Mouse (Mus musculus): ENCODE data around the gene Tmco4. TPM values are rescaled to one million over a fixed set of nuclear protein-coding genes. Genes with fewer than 3 reads are reported as not detected.

Gene Tmco4
- polyA plus RNA-seq, 1 experiment, result not detected

DNA sequence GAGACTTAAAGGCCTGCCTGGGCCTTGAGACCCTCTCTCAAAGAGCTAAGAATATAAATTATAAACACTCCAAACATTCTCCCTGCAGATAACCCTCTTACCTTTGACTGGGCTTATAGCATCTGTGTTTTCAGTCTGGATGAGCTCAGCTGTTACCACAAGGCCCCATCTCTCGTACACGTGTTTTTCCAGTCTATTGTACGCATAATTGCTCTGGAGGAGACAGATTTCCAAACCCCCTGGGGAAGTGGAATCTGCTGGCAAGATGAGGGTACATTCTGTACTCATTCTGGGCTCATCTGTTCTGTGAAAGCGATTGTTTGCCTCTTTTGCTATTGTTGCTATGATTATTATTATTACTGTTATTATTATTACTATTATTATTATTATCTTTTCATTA lies 46.3 kb downstream of the Tmco4 start:
- Histone ChIP-seq H3K4me1 (ENCODE audit: control insufficient read depth, insufficient read depth, low read length) (peaks cover 4% of the 10 kb centered on the region), H3K4me3 (ENCODE audit: insufficient read depth, low read depth, low read length) (no peak overlapping the region), H3K27ac (ENCODE audit: insufficient read depth, low read depth, low read length) (no peak overlapping the region)
- TF ChIP-seq CTCF (IDR thresholded peaks at IDR 0.05; ENCODE audit: insufficient read depth, low read depth, low read length) (no peak), POLR2A (IDR thresholded peaks at IDR 0.05; ENCODE audit: insufficient read depth, low read depth, low read length) (no peak)
- WGBS, result 41% methylated on average over 4 of the region's 4 CpGs

DNA sequence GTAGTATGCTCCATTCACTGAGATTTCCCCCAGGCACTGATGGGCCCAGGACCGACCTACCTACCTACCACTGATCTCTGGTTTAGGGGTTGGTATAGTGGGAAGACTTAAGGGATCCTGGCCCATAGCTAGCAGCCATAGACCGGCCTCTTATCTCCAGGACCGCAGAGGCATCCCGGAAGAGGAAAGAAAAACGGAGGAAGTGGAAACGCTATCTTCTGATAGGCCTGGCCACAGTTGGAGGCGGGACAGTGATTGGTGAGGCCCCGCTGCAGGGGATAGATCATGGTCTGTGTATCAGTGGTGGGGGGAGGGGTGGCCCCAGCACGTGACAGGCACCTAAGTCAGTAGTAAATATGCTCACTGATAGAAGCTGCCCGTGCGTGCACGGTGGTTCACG lies 46.7 kb downstream of the Tmco4 start:
- no peak for TF ChIP-seq POLR2A (IDR thresholded peaks at IDR 0.05; ENCODE audit: insufficient read depth, low read depth, low read length)
- no peak for TF ChIP-seq CTCF (IDR thresholded peaks at IDR 0.05; ENCODE audit: insufficient read depth, low read depth, low read length)
- no peak overlapping the region for H3K27ac ChIP-seq (ENCODE audit: insufficient read depth, low read depth, low read length)
- 0 out of 2 replicates have a peak, but pooled peaks cover 3% of the 10 kb centered on the region for H3K4me1 ChIP-seq (ENCODE audit: control insufficient read depth, insufficient read depth, low read length)
- WGBS, result 80% methylated on average over 13 of the region's 13 CpGs
- no peak overlapping the region for H3K4me3 ChIP-seq (ENCODE audit: insufficient read depth, low read depth, low read length)

GRCm38 (mm10) chr4:139020385-139020784 lies 47.7 kb downstream of the Tmco4 start:
- no peak overlapping the region for H3K4me3 ChIP-seq (ENCODE audit: insufficient read depth, low read depth, low read length)
- H3K4me1 ChIP-seq (ENCODE audit: control insufficient read depth, insufficient read depth, low read length), result 0 out of 2 replicates have a peak, but pooled peaks cover 3% of the 10 kb centered on the region
- TF ChIP-seq CTCF (IDR thresholded peaks at IDR 0.05; ENCODE audit: insufficient read depth, low read depth, low read length), result no peak
- H3K27ac ChIP-seq (ENCODE audit: insufficient read depth, low read depth, low read length), result no peak overlapping the region
- WGBS, result 55% methylated on average over 3 of the region's 3 CpGs

DNA sequence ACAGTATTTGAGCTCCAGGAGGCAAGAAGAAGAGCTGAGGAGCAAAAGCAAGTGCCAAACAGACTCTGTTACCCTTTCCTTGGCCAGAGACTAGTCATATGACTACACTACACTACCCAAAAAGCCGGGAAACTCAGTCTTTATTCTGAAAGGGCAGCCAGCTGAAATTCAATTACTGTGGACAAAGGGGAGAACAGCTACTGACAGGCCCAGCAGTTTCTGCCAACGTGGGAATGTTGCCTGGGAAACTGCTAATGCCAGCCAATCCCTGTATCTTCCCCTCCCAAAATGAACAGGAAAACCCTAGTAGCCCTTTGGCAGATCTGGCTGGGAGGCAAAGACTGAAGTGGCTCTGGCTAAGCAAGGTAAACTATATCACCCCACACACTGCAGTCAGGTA lies 51.7 kb downstream of the Tmco4 start:
- H3K4me1 ChIP-seq (ENCODE audit: control insufficient read depth, insufficient read depth, low read length), result 0 out of 2 replicates have a peak, but pooled peaks cover 3% of the 10 kb centered on the region
- no peak overlapping the region for H3K27ac ChIP-seq (ENCODE audit: insufficient read depth, low read depth, low read length)
- TF ChIP-seq CTCF (IDR thresholded peaks at IDR 0.05; ENCODE audit: insufficient read depth, low read depth, low read length) (no peak), POLR2A (IDR thresholded peaks at IDR 0.05; ENCODE audit: insufficient read depth, low read depth, low read length) (no peak)
- 17% methylated on average over 2 of the region's 2 CpGs for WGBS
- no peak overlapping the region for H3K4me3 ChIP-seq (ENCODE audit: insufficient read depth, low read depth, low read length)

DNA sequence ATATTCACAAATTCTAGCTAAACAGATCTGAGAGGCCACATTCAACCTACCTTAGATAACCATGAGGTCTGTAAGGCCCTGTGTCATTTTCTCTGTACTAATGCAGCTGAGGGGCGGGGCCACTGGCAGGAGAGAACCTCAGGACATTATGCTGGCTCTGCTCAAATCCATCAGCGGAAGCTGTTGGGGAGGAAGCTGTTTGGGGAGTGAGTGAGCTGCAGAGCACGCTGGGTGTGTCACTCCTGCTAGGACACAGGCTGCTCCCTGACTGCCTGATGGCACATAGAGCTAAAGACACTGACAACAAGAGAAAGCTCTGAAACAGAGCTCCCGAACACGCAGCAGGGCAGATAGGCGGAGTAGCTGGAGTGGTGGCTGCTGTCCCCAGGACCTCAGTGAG lies 58.0 kb downstream of the Tmco4 start:
- TF ChIP-seq CTCF (IDR thresholded peaks at IDR 0.05; ENCODE audit: insufficient read depth, low read depth, low read length) (no peak), POLR2A (IDR thresholded peaks at IDR 0.05; ENCODE audit: insufficient read depth, low read depth, low read length) (no peak)
- WGBS, result 87% methylated on average over 6 of the region's 6 CpGs
- H3K4me1 ChIP-seq (ENCODE audit: control insufficient read depth, insufficient read depth, low read length), result peaks cover 4% of the 10 kb centered on the region
- no peak overlapping the region for H3K27ac ChIP-seq (ENCODE audit: insufficient read depth, low read depth, low read length)
- H3K4me3 ChIP-seq (ENCODE audit: insufficient read depth, low read depth, low read length), result no peak overlapping the region

DNA sequence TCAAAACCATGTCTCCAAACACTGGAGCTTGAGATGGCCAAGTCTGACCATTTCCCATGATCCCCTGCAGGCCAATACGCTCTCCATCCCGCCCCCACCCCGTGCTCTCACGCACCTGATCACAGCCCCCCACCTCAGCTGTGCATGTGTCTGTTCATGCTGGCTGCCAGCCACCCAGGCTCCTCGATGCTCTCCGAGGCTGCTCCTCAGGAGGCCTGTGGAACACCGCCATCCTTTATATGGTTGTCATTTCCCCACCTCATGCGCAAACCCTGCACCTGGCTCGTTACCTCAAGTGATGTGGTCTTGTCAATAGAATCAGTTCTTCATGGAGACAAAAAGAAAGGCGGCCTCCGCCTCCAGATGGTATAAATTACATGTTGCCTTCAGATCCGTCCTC lies 59.8 kb downstream of the Tmco4 start:
- TF ChIP-seq POLR2A (IDR thresholded peaks at IDR 0.05; ENCODE audit: insufficient read depth, low read depth, low read length) (no peak), CTCF (IDR thresholded peaks at IDR 0.05; ENCODE audit: insufficient read depth, low read depth, low read length) (no peak)
- Histone ChIP-seq H3K4me1 (ENCODE audit: control insufficient read depth, insufficient read depth, low read length) (peaks cover 4% of the 10 kb centered on the region), H3K4me3 (ENCODE audit: insufficient read depth, low read depth, low read length) (no peak overlapping the region), H3K27ac (ENCODE audit: insufficient read depth, low read depth, low read length) (no peak overlapping the region)
- 66% methylated on average over 12 of the region's 12 CpGs for WGBS

GRCm38 (mm10) chr4:139033263-139034009 lies 60.7 kb downstream of the Tmco4 start:
- no peak overlapping the region for H3K27ac ChIP-seq (ENCODE audit: insufficient read depth, low read depth, low read length)
- 86% methylated on average over 11 of the region's 11 CpGs for WGBS
- H3K4me3 ChIP-seq (ENCODE audit: insufficient read depth, low read depth, low read length), result no peak overlapping the region
- no peak for TF ChIP-seq POLR2A (IDR thresholded peaks at IDR 0.05; ENCODE audit: insufficient read depth, low read depth, low read length)
- TF ChIP-seq CTCF (IDR thresholded peaks at IDR 0.05; ENCODE audit: insufficient read depth, low read depth, low read length), result no peak
- peaks cover 12% of the 10 kb centered on the region for H3K4me1 ChIP-seq (ENCODE audit: control insufficient read depth, insufficient read depth, low read length)

DNA sequence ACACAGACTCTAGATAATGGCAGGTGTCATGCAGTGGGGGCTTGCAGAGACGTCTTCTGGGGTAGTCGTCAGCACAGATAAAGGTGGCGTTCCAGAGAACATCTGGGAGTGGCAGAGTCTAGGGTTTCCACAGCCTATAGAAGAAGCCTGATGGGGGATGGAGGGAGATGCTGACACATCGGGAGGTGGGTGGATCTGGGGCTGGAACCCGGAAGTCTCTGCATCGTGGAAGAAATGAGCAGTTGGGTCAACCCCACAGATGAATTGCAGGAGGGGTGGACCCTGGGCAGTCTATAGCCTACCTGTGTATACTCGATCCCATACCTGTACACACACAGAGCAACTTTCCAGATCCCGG lies 61.3 kb downstream of the Tmco4 start:
- 75% methylated on average over 8 of the region's 8 CpGs for WGBS
- Histone ChIP-seq H3K4me3 (ENCODE audit: insufficient read depth, low read depth, low read length) (no peak overlapping the region), H3K27ac (ENCODE audit: insufficient read depth, low read depth, low read length) (no peak overlapping the region), H3K4me1 (ENCODE audit: control insufficient read depth, insufficient read depth, low read length) (peaks cover 15% of the 10 kb centered on the region)
- TF ChIP-seq CTCF (IDR thresholded peaks at IDR 0.05; ENCODE audit: insufficient read depth, low read depth, low read length), result no peak
- TF ChIP-seq POLR2A (IDR thresholded peaks at IDR 0.05; ENCODE audit: insufficient read depth, low read depth, low read length), result no peak

- TF ChIP-seq CTCF (IDR thresholded peaks at IDR 0.05; ENCODE audit: insufficient read depth, low read depth, low read length) (no peak), POLR2A (IDR thresholded peaks at IDR 0.05; ENCODE audit: insufficient read depth, low read depth, low read length) (no peak)
- Histone ChIP-seq H3K4me3 (ENCODE audit: insufficient read depth, low read depth, low read length) (no peak overlapping the region), H3K27ac (ENCODE audit: insufficient read depth, low read depth, low read length) (no peak overlapping the region), H3K4me1 (ENCODE audit: control insufficient read depth, insufficient read depth, low read length) (peaks cover 15% of the 10 kb centered on the region)
- 76% methylated on average over 4 of the region's 4 CpGs for WGBS
Measured at GRCm38 (mm10) chr4:139034540-139034939, 61.9 kb downstream of the Tmco4 start.

All from olfactory bulb, adult 2 months (tissue).